Mouse (Mus musculus) G1E (cell line): ENCODE data around the gene Tstd1. TPM values are rescaled to one million over a fixed set of nuclear protein-coding genes. Genes with fewer than 3 reads are reported as not detected.

Experiments used
- ATAC-seq: 2 replicates; pipeline ENCODE4 v1.8.0; 2016; ENCODE audit warnings: mild to moderate bottlenecking; ENCODE audit not compliant: insufficient number of reproducible peaks, poor library complexity, low FRiP score, severe bottlenecking; ENCODE audit errors: extremely low read depth
- DNase-seq: peaks from one replicate; pipeline ENCODE4 v3.0.0; 2012; ENCODE audit warnings: low spot score
- H3K27me3 ChIP-seq: 2 replicates; pipeline ENCODE4 v1.6.1; 2012; ENCODE audit warnings: mild to moderate bottlenecking, low read length, inconsistent platforms; ENCODE audit not compliant: insufficient read depth
- H3K36me3 ChIP-seq: replicated peaks from 2 replicates; pipeline ENCODE3; 2012; ENCODE audit warnings: mild to moderate bottlenecking, inconsistent platforms
- H3K4me1 ChIP-seq: 2 replicates; pipeline ENCODE4 v1.6.1; 2012; ENCODE audit warnings: low read depth, low read length, inconsistent platforms, mixed read lengths; ENCODE audit not compliant: insufficient read depth
- H3K4me3 ChIP-seq: 2 replicates; pipeline ENCODE4 v1.5.1; 2012; ENCODE audit warnings: low read depth, mild to moderate bottlenecking, inconsistent platforms, low read length, moderate library complexity, mixed read lengths
- H3K9me3 ChIP-seq: replicated peaks from 2 replicates; pipeline ENCODE4 v1.6.1; 2012; ENCODE audit warnings: inconsistent platforms
- CTCF ChIP-seq: IDR thresholded peaks from 2 replicates; pipeline ENCODE4 v1.5.1; 2012; ENCODE audit warnings: low read depth, low read length, inconsistent platforms, mixed read lengths
- GATA1 ChIP-seq: IDR thresholded peaks from 2 replicates; pipeline ENCODE4 v1.6.1; 2012; ENCODE audit warnings: borderline replicate concordance, low read length, inconsistent platforms, mixed read lengths
- GATA2 ChIP-seq: IDR thresholded peaks from 2 replicates; pipeline ENCODE4 v1.6.1; 2012; ENCODE audit warnings: low read depth, low read length, inconsistent platforms, borderline replicate concordance
- POLR2AphosphoS5 ChIP-seq: IDR thresholded peaks from 2 replicates; pipeline ENCODE4 v1.6.1; 2012; ENCODE audit warnings: low read depth, low read length, inconsistent platforms; ENCODE audit not compliant: insufficient replicate concordance
- TAL1 ChIP-seq: conservative IDR thresholded peaks from 2 replicates; pipeline ENCODE4 v1.6.1; 2012; ENCODE audit warnings: low read depth, low read length, inconsistent platforms, mixed read lengths
- polyA plus RNA-seq: library from polyadenylated mRNA; stranded (reverse); fragments of >175 nt; gene quantifications from 2 replicates; pipeline ENCODE4 v1.2.3, GENCODE M21; 2012
- total RNA-seq, 2 experiments: library from RNA; stranded (forward) in 1 of 2; stranded (reverse) in 1 of 2; fragments of 200-1000 nt in 1 of 2; fragments of >200 nt in 1 of 2; fragmentation: Nextera tagmentation in 1 of 2; gene quantifications; 2 replicates each; pipeline ENCODE4 v1.2.3; 2014 to 2017

The Tstd1 gene
- total and polyA plus RNA-seq, 3 experiments: 0.42 to 2.9 TPM; not detected in 1

- Histone ChIP-seq H3K27me3 (peaks cover 5% of the 10 kb centered on the region), H3K4me1 (peaks cover 13% of the 10 kb centered on the region), H3K9me3 (no peaks in the 10 kb centered on the region), H3K36me3 (no peaks in the 10 kb centered on the region), H3K4me3 (no peak overlapping the region)
- ATAC-seq (no peak), DNase-seq (no peak)
- TF ChIP-seq POLR2AphosphoS5 (no peak), TAL1 (no peak), CTCF (no peak), GATA1 (no peak), GATA2 (no peak)
Observed at GRCm38 (mm10) chr1:171466565-171466964, 47.9 kb downstream of the Tstd1 start.

- DNase-seq (no peak), ATAC-seq (no peak)
- Histone ChIP-seq H3K9me3 (no peaks in the 10 kb centered on the region), H3K4me3 (no peak overlapping the region), H3K4me1 (peaks cover 20% of the 10 kb centered on the region), H3K36me3 (no peaks in the 10 kb centered on the region), H3K27me3 (peaks cover 3% of the 10 kb centered on the region; the same call in 1 of the 2 replicates)
- TF ChIP-seq GATA1 (no peak), POLR2AphosphoS5 (no peak), GATA2 (no peak), CTCF (no peak), TAL1 (no peak)
Observed at GRCm38 (mm10) chr1:171469678-171470077, 51.0 kb downstream of the Tstd1 start.

Other genes starting within 250 kb of the Tstd1 start
Only the 20 nearest of the 24 such genes appear.
- not detected in 2 replicates for gene Apoa2, start 193.8 kb upstream of the Tstd1 start, total RNA-seq (2014; fragmentation: Nextera tagmentation)
- gene Apoa2, start 193.8 kb upstream of the Tstd1 start, total RNA-seq (2017): not detected in 2 replicates
- gene Apoa2, start 193.8 kb upstream of the Tstd1 start, polyA plus RNA-seq: 0.17 TPM in 1 of 2 replicates, not detected in the other
- gene Fcer1g, start 184.5 kb upstream of the Tstd1 start, total RNA-seq (2014; fragmentation: Nextera tagmentation): not detected in 2 replicates
- 0.64 and 0.71 TPM in 2 replicates for gene Fcer1g, start 184.5 kb upstream of the Tstd1 start, total RNA-seq (2017)
- 0.08 TPM in 1 of 2 replicates, not detected in the other for gene Fcer1g, start 184.5 kb upstream of the Tstd1 start, polyA plus RNA-seq
- gene Adamts4, start 168.5 kb upstream of the Tstd1 start, total RNA-seq (2014; fragmentation: Nextera tagmentation): 0.60 TPM in 1 of 2 replicates, not detected in the other
- 0.16 and 0.17 TPM in 2 replicates for gene Adamts4, start 168.5 kb upstream of the Tstd1 start, total RNA-seq (2017)
- gene Adamts4, start 168.5 kb upstream of the Tstd1 start, polyA plus RNA-seq: 0.12 and 0.20 TPM in 2 replicates
- gene Ndufs2, start 167.5 kb upstream of the Tstd1 start, total RNA-seq (2014; fragmentation: Nextera tagmentation): 209 and 219 TPM in 2 replicates
- 275 and 300 TPM in 2 replicates for gene Ndufs2, start 167.5 kb upstream of the Tstd1 start, total RNA-seq (2017)
- gene Ndufs2, start 167.5 kb upstream of the Tstd1 start, polyA plus RNA-seq: 47.9 and 101 TPM in 2 replicates
- gene B4galt3, start 148.5 kb upstream of the Tstd1 start, total RNA-seq (2014; fragmentation: Nextera tagmentation): 27.3 and 30.8 TPM in 2 replicates
- 16.9 and 21.5 TPM in 2 replicates for gene B4galt3, start 148.5 kb upstream of the Tstd1 start, total RNA-seq (2017)
- 44.8 and 50.0 TPM in 2 replicates for gene B4galt3, start 148.5 kb upstream of the Tstd1 start, polyA plus RNA-seq
- 45.7 and 168 TPM in 2 replicates for gene Ppox, start 137.7 kb upstream of the Tstd1 start, total RNA-seq (2014; fragmentation: Nextera tagmentation)
- gene Ppox, start 137.7 kb upstream of the Tstd1 start, total RNA-seq (2017): 27.0 and 36.7 TPM in 2 replicates
- 38.5 and 53.0 TPM in 2 replicates for gene Ppox, start 137.7 kb upstream of the Tstd1 start, polyA plus RNA-seq
- 40.1 and 64.5 TPM in 2 replicates for gene Usp21, start 130.9 kb upstream of the Tstd1 start, total RNA-seq (2014; fragmentation: Nextera tagmentation)
- gene Usp21, start 130.9 kb upstream of the Tstd1 start, total RNA-seq (2017): 11.8 and 12.8 TPM in 2 replicates
- gene Usp21, start 130.9 kb upstream of the Tstd1 start, polyA plus RNA-seq: 44.1 and 53.3 TPM in 2 replicates
- gene Ufc1, start 123.8 kb upstream of the Tstd1 start, total RNA-seq (2014; fragmentation: Nextera tagmentation): 33.4 and 34.3 TPM in 2 replicates
- 96.2 and 111 TPM in 2 replicates for gene Ufc1, start 123.8 kb upstream of the Tstd1 start, total RNA-seq (2017)
- gene Ufc1, start 123.8 kb upstream of the Tstd1 start, polyA plus RNA-seq: 38.5 and 47.9 TPM in 2 replicates
- gene Dedd, start 89.7 kb upstream of the Tstd1 start, total RNA-seq (2014; fragmentation: Nextera tagmentation): 53.6 and 56.4 TPM in 2 replicates
- gene Dedd, start 89.7 kb upstream of the Tstd1 start, total RNA-seq (2017): 14.3 and 17.0 TPM in 2 replicates
- 17.7 and 29.9 TPM in 2 replicates for gene Dedd, start 89.7 kb upstream of the Tstd1 start, polyA plus RNA-seq
- gene Nit1, start 73.2 kb upstream of the Tstd1 start, total RNA-seq (2014; fragmentation: Nextera tagmentation): 17.9 and 22.4 TPM in 2 replicates
- 57.9 and 58.9 TPM in 2 replicates for gene Nit1, start 73.2 kb upstream of the Tstd1 start, total RNA-seq (2017)
- gene Nit1, start 73.2 kb upstream of the Tstd1 start, polyA plus RNA-seq: 9.4 and 11.3 TPM in 2 replicates
- 32.4 and 47.3 TPM in 2 replicates for gene Pfdn2, start 73.2 kb upstream of the Tstd1 start, total RNA-seq (2014; fragmentation: Nextera tagmentation)
- 19.6 and 22.3 TPM in 2 replicates for gene Pfdn2, start 73.2 kb upstream of the Tstd1 start, total RNA-seq (2017)
- 16.9 and 20.1 TPM in 2 replicates for gene Pfdn2, start 73.2 kb upstream of the Tstd1 start, polyA plus RNA-seq
- 2.6 TPM in 1 of 2 replicates, not detected in the other for gene Klhdc9, start 58.1 kb upstream of the Tstd1 start, total RNA-seq (2014; fragmentation: Nextera tagmentation)
- 0.33 and 0.64 TPM in 2 replicates for gene Klhdc9, start 58.1 kb upstream of the Tstd1 start, total RNA-seq (2017)
- gene Klhdc9, start 58.1 kb upstream of the Tstd1 start, polyA plus RNA-seq: 1.4 TPM in 2 replicates
- gene Nectin4, start 48.8 kb upstream of the Tstd1 start, total RNA-seq (2014; fragmentation: Nextera tagmentation): not detected in 2 replicates
- gene Nectin4, start 48.8 kb upstream of the Tstd1 start, total RNA-seq (2017): 0.12 TPM in 1 of 2 replicates, not detected in the other
- gene Nectin4, start 48.8 kb upstream of the Tstd1 start, polyA plus RNA-seq: 0.01 TPM in 1 of 2 replicates, not detected in the other
- 2.0 and 2.9 TPM in 2 replicates for gene Arhgap30, start 29.9 kb upstream of the Tstd1 start, total RNA-seq (2014; fragmentation: Nextera tagmentation)
- gene Arhgap30, start 29.9 kb upstream of the Tstd1 start, total RNA-seq (2017): 9.2 and 11.4 TPM in 2 replicates
- 3.9 and 4.6 TPM in 2 replicates for gene Arhgap30, start 29.9 kb upstream of the Tstd1 start, polyA plus RNA-seq
- 17.6 and 19.0 TPM in 2 replicates for gene Usf1, start 7.6 kb upstream of the Tstd1 start, total RNA-seq (2014; fragmentation: Nextera tagmentation)
- gene Usf1, start 7.6 kb upstream of the Tstd1 start, total RNA-seq (2017): 41.9 and 56.8 TPM in 2 replicates
- gene Usf1, start 7.6 kb upstream of the Tstd1 start, polyA plus RNA-seq: 30.0 and 38.9 TPM in 2 replicates
- gene F11r, start 18.7 kb downstream of the Tstd1 start, total RNA-seq (2014; fragmentation: Nextera tagmentation): not detected in 2 replicates
- gene F11r, start 18.7 kb downstream of the Tstd1 start, total RNA-seq (2017): 0.11 and 1.2 TPM in 2 replicates
- not detected in 2 replicates for gene F11r, start 18.7 kb downstream of the Tstd1 start, polyA plus RNA-seq
- gene Alyref2, start 84.6 kb downstream of the Tstd1 start, total RNA-seq (2014; fragmentation: Nextera tagmentation): 5.7 and 6.2 TPM in 2 replicates
- gene Alyref2, start 84.6 kb downstream of the Tstd1 start, total RNA-seq (2017): 4.5 and 6.6 TPM in 2 replicates
- 10.5 and 10.7 TPM in 2 replicates for gene Alyref2, start 84.6 kb downstream of the Tstd1 start, polyA plus RNA-seq
- not detected in 2 replicates for gene Itln1, start 116.4 kb downstream of the Tstd1 start, total RNA-seq (2014; fragmentation: Nextera tagmentation)
- gene Itln1, start 116.4 kb downstream of the Tstd1 start, total RNA-seq (2017): not detected in 2 replicates
- not detected in 2 replicates for gene Itln1, start 116.4 kb downstream of the Tstd1 start, polyA plus RNA-seq
- not detected in 2 replicates for gene Cd244a, start 140.3 kb downstream of the Tstd1 start, total RNA-seq (2014; fragmentation: Nextera tagmentation)
- gene Cd244a, start 140.3 kb downstream of the Tstd1 start, total RNA-seq (2017): 0.17 and 0.44 TPM in 2 replicates
- not detected in 2 replicates for gene Cd244a, start 140.3 kb downstream of the Tstd1 start, polyA plus RNA-seq
- not detected in 2 replicates for gene Ly9, start 188.5 kb downstream of the Tstd1 start, total RNA-seq (2014; fragmentation: Nextera tagmentation)
- gene Ly9, start 188.5 kb downstream of the Tstd1 start, total RNA-seq (2017): 0.11 and 0.12 TPM in 2 replicates
- not detected in 2 replicates for gene Ly9, start 188.5 kb downstream of the Tstd1 start, polyA plus RNA-seq